Mouse (Mus musculus) neural tube, embryonic 10.5 days (tissue): Measurements from ENCODE around the gene Cnot6.

ENCODE experiments used
- DNase-seq: peaks from one replicate; pipeline ENCODE4 v3.0.0-alpha.2; 2017; ENCODE audit warnings: low spot score; ENCODE audit errors: extremely low spot score

Gene Cnot6

GRCm38 (mm10) chr11:49713336-49714334 is 1.1 kb upstream of the Cnot6 start:
- peak; percentile 45 for DNase-seq

GRCm38 (mm10) chr11:49711981-49712554 is 455 bp downstream of the Cnot6 start:
- no peak for DNase-seq

- DNase-seq: no peak
Observed at GRCm38 (mm10) chr11:49710664-49711063, 1.9 kb downstream of the Cnot6 start.

GRCm38 (mm10) chr11:49707834-49708233 is 4.7 kb downstream of the Cnot6 start:
- no peak for DNase-seq

- no peak for DNase-seq
Observed at GRCm38 (mm10) chr11:49704804-49705203, 7.7 kb downstream of the Cnot6 start.

DNA sequence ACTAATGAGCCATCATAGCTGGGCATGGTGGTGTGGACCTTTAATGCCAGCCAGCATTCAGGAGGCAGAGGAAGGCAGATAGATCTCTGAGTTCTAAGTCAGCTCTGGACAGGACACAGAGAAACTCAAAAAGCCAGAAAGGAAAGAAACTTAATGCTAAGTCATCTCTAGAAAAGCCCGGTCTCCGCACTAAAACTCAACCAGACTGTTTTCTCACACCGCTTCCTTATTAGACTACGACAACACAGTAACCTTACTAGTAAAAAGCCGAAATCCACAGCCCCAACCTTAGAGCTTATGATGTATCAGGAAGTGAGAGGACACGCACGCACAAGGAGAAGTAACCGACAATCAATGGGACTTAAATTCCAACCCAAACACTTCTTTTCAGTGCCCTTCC is 10.5 kb downstream of the Cnot6 start:
- no peak for DNase-seq

DNA sequence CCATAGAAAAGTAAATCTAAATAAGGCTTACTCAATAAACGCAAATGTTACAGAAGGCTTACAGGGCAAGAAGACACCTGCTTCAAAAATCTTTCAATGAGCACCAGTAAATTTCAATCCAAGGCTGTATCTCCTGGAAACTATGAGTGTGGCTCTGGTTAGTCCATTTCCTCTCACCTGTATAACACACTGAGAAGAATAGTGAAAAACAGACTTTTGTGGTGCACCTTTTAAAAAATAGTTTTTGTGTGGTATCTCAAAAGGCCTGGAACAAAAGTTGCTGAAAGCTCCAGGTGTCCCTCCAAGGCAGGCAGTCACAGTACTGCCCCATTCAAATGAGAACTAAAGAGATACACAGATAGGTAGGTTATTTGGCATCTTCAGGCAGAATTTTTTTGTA is 13.4 kb downstream of the Cnot6 start:
- no peak for DNase-seq

DNA sequence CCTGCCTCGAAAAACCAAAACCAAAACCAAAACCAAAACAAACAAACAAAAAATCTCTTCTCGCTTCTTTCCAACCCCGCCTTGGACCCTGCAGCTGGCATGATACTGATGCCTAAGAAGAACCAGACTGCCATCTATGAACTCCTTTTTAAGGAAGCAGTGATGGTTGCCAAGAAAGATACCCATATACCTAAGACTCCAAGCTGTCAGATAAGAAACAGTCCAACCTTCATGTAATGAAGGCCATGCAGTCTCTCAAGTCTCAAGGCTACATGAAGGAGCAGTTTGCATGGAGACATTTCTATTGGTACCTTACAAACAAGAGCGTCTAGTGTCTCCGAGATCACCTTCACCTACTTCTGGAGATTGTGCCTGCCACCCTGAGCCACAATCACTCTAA is 14.7 kb downstream of the Cnot6 start:
- DNase-seq: no peak

GRCm38 (mm10) chr11:49696472-49696871 is 16.1 kb downstream of the Cnot6 start:
- no peak for DNase-seq

DNA sequence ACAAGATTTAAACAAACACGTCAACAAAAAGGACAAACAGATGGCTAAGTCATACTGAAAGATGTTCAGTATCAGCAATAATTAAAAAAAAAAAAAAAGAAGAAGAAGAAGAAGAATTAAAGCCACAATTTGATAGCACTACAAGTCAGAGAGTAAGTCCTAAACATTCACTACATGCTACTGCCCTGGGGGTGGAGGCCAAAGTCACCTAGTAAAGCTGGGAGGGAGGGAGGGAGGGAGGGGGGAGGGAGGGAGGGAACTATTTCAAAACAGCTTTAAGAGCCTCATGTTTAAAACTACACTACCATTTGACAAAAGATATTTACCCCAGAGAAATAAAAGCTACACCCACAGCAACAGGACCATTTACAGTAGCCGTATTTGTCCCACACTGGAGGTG is 16.8 kb downstream of the Cnot6 start:
- no peak for DNase-seq

DNA sequence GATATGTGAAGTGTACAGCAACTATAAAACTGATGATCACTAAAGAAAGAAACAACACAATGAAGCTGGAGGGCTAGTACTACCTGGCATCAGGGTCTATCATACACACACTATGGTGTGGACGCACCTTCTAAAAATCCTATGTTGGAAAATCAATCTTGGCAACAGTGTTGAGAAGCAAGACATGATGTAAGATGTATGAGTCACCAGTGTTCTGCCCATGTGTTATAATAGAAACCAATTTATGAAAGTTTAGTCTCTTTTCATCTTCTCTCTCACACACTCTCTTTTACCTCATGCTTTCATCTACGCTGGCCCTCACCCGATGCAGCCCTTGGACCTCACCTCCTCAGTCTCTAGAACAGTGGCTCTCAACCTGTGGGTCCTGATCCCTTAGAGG is 17.5 kb downstream of the Cnot6 start:
- no peak for DNase-seq

DNA sequence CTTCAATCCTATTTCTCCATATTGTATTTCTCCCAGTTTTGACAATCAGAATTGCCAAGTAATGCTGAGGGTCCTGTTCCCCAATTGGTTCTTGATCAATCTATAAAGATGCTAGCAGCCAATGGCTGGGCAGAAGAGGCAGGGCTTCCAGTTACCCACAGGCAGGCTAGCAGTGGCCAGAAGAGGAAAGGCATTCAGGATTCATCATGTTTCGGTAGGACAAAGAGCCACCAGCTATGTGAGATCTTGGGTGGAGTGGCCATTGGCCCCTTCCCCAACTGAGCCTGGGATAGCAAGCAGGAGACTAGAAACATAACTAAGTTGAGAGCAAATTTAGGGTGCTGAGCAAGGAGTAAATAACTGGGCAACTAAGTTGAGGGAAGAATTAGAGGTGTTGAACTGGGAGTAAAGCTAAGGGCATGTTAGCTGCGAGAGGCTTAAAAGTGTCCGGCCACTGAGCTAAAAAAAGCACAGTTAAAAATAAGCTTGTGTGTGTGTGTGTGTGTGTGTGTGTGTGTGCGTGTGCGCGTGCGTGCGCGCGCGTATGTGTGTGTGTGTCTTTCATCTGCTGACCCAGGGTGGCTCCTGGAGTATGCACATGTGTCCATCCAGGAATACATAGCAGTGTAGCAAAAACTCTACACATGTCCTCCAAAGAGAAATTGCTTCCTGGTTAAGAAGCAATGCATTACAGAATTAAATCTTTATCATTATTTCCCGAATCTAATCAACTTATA is 28.1 kb downstream of the Cnot6 start:
- DNase-seq: no peak

DNA sequence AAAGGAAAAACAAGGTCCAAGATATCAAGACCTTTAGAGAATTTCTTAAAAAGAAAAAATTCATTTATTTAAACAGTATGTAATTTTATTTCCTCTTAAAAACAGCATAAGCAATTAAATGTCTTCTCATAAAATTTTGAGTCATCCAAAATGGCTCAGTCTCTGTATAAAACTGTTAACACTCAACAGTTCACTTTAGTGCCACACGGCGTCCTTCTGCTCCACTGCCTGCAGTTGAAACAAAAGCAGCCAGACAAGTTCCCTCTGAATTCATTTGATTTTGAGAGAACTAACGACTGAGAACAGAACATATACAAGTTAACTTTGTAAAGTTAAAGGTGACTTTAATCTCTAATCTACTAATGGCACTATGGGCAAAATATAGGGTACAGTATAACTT is 39.1 kb downstream of the Cnot6 start:
- no peak for DNase-seq

DNA sequence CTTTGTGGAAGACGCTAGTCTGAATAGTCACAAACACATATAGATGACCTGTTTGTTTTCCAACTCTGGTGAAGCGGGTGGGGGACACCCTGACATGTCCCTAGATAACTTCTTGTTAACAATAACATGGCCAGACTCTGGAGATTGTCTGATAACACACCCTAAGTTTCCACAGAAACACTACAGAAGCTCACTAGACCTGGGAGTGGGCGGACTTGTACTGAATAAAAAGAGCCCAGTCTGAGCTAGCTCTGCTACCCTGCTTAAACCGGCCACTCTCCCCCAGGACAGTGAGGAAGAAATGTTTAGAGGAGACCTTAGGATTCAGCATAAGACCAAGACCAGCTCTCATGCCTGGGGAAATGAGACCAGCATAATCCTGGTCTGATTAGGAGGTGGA is 47.1 kb downstream of the Cnot6 start:
- DNase-seq: peak; percentile 11

DNA sequence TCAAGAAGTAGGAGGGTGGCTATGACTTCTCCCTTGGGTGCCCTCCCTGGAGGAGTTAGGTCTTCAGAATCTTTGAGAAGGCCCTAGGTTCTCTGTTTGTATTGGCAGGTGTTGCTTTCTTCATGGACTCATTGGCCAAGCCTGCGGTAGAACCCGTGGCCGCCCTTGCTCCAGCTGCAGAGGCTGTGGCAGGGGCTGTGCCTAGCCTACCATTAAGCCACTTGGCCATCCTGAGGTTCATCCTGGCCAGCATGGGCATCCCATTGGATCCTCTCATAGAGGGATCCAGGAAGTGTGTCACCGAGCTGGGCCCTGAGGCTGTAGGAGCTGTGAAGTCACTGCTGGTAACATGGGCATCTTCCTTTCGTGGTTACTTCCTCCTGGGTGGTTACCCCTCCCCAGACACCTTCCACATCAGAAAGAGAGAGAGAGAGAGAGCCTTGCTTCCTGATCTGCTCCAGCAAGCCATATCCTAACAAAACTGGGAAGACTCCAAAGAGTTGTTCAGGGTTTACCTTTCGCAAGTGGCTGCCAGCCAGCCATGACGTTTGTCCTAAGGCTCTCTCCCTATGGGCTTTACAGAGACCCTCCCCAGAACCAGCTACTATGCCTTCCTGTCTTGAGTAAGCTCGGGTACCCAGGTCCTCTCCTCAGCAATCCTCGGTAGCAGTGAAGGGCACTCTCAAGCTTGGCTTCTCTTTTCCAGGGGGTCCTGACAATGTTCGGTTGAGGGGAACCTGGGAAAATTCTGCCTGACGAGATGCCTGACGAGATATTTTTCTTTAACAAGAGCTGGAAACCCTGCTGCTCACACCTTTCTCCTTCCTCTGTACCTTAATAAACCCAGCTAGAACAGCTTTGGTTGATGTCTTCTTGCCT is 48.0 kb downstream of the Cnot6 start:
- peak; percentile 12 for DNase-seq

DNA sequence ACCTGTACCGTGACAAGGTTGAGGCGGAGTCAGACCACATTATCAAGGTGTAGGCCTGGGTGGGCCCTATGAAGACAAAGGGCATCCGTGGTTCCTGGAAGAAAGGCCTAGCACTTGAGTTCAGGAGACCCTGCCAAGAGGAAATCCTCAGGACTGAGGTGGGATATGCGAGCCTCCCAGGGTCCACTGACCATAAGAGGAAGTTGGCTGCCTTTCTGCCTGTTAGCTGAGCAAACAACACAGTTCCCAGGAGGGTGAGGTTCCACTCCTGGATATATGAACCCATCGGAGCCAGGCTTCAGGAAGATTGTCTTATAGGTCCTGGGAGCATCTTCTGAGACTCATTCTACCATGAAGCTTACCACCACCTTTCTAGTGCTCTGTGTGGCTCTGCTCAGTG is 49.2 kb downstream of the Cnot6 start, which contains the start of gene Scgb3a1:
Gene Scgb3a1 (plus strand): TSS at position 301 of the 400 bp plus-strand sequence.
- no peak for DNase-seq

GRCm38 (mm10) chr11:49662292-49662780 is 50.2 kb downstream of the Cnot6 start:
- no peak for DNase-seq

- DNase-seq: no peak
Observed at GRCm38 (mm10) chr11:49659470-49659799, 53.1 kb downstream of the Cnot6 start.

DNA sequence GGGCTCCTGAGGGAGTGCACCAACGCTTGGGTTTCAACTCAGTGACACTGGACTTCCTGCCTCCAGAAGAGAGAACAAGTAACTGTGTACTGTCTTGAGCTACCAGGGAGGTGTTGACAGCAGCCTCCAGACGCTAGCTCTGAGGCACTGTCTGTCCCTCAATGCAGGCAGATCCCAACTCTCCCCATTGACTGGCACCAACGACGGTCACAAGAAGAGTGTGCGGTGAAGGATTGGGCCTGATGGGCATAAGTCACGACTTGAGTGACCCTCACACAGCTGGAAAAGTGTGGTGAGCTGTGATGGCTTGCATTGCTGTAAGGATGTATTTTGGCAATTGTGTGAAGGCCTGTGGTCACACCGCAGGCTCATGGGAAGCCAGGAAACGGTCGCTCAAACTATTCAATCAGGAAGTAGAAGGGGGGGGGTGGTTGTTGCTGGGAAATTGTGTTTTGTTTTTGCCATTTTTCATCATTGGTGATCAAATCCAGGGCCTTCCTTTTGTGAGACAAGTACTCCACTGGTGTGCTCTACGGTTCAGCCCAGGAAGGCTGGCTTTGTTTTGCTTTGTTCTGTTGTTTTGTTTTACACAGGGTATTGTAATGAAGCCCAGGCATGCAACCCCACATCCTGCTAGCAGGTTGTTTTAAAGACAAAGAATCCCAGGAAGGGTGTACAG is 53.6 kb downstream of the Cnot6 start:
- DNase-seq: no peak

DNA sequence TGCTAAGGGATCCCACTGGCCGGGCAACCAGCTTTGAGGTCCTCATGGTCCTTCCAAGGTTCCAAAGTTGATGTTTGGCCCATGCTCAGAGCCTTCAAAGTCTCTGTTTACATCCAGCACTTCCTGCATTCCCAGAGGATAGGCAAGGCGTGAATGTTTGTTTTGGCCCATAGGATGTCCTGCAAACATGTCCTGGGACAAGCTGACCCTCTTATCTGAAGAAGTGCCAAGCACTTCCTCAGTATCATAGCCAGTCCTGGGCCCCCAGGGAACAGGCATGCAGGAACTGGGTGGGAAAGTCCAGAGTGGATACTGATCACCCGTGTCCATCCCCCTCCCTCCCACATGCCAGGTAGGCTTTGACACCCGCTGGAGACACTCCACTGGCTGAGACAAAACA is 54.5 kb downstream of the Cnot6 start:
- DNase-seq: no peak
